Mouse (Mus musculus) splenic B cell, adult 2 months (primary cell): Measurements from ENCODE around the gene Fbxl5.
A peak's percentile ranks its signal among the peaks of the same experiment; 100 is the strongest.

Experiments used
- DNase-seq: peaks from one replicate; pipeline ENCODE4 v3.0.0-alpha.2; 2011; ENCODE audit warnings: low read depth, low spot score
- H3K27me3 ChIP-seq: 2 replicates; pipeline ENCODE4 v1.6.1; 2012; ENCODE audit warnings: mild to moderate bottlenecking, low read length, moderate library complexity, mixed read lengths; ENCODE audit not compliant: control insufficient read depth, poor library complexity, insufficient read depth, severe bottlenecking
- H3K36me3 ChIP-seq: 2 replicates; pipeline ENCODE4 v1.6.1; 2012; ENCODE audit warnings: mild to moderate bottlenecking, low read length, moderate library complexity, mixed read lengths; ENCODE audit not compliant: control insufficient read depth, poor library complexity, insufficient read depth, severe bottlenecking

Gene Fbxl5

GRCm38 (mm10) chr5:43845646-43846045, 24.2 kb upstream of the Fbxl5 start:
- Histone ChIP-seq H3K27me3 (no peaks in the 10 kb centered on the region), H3K36me3 (no peaks in the 10 kb centered on the region)
- peak; percentile 73 for DNase-seq

GRCm38 (mm10) chr5:43845083-43845482, 23.6 kb upstream of the Fbxl5 start:
- no peaks in the 10 kb centered on the region for H3K27me3 ChIP-seq
- no peaks in the 10 kb centered on the region for H3K36me3 ChIP-seq
- DNase-seq = no peak

DNA sequence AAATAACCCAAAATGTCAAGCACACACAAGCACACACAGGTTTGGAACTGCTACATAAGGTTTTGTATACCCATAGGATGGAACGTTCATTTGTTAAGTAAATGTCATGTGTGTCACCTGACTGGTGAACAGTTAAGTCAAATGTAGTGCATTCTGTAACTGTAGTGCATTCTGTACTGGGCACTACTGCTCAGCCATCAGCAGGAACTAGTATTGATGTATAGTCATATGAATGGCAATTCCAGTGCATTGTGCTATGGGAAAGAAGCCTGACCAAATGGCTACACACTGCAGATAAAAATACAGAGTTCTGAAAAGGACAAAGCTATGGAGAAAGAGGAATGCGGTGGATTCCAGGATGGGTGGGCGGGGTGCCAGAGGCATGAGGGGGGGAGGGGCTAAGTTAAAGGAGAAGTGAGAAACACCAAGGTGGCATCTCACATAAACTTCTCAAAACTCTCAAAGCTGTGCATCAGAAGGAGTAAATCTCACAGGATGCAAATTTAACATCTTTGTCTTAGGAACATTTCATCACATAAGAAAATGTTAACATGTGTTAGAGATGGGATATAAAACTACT, 21.2 kb upstream of the Fbxl5 start:
- peak; percentile 65 for DNase-seq
- no peaks in the 10 kb centered on the region for H3K27me3 ChIP-seq
- H3K36me3 ChIP-seq = no peaks in the 10 kb centered on the region

- DNase-seq = peak; percentile 63
- no peaks in the 10 kb centered on the region for H3K27me3 ChIP-seq
- H3K36me3 ChIP-seq = no peaks in the 10 kb centered on the region
Measured at GRCm38 (mm10) chr5:43842011-43842285, 20.5 kb upstream of the Fbxl5 start.

DNA sequence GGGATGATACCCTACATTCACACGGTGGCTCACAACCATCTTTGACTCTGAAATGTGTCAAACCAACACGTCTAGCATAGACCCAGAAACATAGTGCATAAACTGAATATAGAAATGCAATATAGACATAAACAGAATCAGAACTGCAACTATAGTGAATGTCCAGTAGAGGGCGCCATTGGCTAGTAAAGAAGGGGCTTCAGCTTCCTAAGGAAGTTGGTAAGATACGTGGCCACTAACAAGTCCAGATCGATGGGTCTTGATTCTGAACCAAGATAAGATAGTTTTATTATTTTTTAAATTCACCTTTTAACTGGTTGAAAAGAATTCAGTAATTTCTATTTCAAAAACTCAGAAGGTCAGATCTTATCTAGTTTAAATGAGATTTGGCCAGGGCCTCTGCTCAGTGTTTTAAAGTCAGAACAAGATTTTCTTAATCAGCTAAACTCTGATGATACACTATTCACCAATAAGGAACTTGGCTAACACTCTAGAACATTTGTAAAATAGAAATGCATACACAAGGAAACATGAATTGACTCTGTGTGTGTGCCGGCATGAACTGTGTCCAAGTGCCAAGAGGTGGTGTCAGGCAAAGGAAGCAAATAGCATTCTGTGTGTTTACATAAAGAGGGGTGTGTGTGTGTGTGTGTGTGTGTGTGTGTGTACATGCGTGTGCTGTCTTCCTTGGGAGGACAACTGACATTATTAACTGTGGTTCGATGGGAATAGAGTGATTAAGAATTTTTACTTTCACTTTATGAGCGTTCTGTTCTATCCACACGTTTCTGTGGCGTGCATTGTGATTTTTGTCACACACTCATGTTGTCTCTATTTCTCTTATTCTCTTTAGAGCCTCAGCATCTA, 19.9 kb upstream of the Fbxl5 start:
- DNase-seq = peak; percentile 87
- no peaks in the 10 kb centered on the region for H3K36me3 ChIP-seq
- H3K27me3 ChIP-seq = no peaks in the 10 kb centered on the region

DNA sequence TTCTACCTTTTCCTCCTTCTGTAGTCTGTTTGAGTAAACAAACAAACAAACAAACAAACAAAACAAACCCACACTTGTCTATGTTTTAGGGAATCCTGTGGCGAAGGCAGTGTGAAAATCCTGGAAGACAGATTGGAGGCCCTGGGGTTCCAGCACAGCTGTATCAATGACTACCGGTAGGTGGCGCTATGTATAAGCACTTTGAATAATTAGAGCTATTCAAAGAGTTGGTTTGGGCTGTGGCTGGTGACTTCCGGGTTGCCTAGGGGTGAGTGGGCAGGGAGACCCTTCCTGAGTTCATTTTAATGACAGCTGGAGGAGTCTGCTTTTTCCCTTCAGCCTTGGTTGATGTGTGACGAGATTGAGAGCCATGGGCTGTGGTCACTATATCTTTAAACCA, 15.9 kb upstream of the Fbxl5 start:
- peak; percentile 76 for DNase-seq
- Histone ChIP-seq H3K36me3 (no peaks in the 10 kb centered on the region), H3K27me3 (no peaks in the 10 kb centered on the region)

- peak; percentile 31 for DNase-seq
- no peaks in the 10 kb centered on the region for H3K36me3 ChIP-seq
- H3K27me3 ChIP-seq = no peaks in the 10 kb centered on the region
Measured at GRCm38 (mm10) chr5:43836590-43836989, 15.2 kb upstream of the Fbxl5 start.

DNA sequence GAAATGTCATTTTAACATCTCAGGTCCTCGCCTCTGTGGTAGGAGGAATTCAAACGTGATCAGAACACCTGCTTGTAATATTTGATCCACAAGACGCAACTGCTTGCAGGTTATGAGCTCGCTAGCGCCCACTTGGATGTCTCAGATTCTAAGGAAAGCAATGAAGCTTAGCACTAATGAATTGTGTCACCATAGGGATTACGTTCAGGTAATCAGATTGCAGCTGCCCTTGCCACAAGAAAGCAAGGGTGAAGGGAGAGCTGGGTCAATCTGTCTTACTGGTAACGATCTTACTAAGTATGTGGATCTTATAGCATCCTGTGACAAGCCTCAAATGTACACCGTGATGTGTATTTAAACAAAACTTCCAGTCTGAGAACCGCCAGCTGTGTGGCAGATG, 5.9 kb upstream of the Fbxl5 start:
- no peaks in the 10 kb centered on the region for H3K27me3 ChIP-seq
- no peaks in the 10 kb centered on the region for H3K36me3 ChIP-seq
- no peak for DNase-seq

DNA sequence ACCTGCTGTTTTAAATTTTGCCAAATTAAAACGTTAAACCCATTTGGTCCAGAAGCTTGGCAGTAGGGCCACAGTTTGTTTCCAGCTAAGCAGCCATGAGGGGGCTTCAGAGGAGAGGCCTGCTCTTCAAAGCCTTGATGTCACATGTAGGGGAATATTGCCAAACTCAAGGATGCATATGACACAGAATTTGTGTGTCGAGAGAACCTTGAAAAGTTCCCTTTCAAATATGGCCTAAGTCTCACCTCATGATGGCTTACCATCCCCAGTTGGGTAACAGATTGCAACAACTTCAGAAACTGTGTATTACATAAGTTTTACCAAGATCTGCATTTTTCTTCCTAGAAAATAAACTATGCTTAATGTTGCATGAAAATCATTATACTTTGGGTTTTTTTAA, 5.4 kb upstream of the Fbxl5 start:
- H3K36me3 ChIP-seq = no peaks in the 10 kb centered on the region
- no peaks in the 10 kb centered on the region for H3K27me3 ChIP-seq
- DNase-seq = no peak

- no peaks in the 10 kb centered on the region for H3K27me3 ChIP-seq
- peak; percentile 82 for DNase-seq
- no peaks in the 10 kb centered on the region for H3K36me3 ChIP-seq
Measured at GRCm38 (mm10) chr5:43824580-43824979, 3.1 kb upstream of the Fbxl5 start.

- Histone ChIP-seq H3K36me3 (no peaks in the 10 kb centered on the region), H3K27me3 (no peaks in the 10 kb centered on the region)
- no peak for DNase-seq
Measured at GRCm38 (mm10) chr5:43822824-43823223, 1.4 kb upstream of the Fbxl5 start.

DNA sequence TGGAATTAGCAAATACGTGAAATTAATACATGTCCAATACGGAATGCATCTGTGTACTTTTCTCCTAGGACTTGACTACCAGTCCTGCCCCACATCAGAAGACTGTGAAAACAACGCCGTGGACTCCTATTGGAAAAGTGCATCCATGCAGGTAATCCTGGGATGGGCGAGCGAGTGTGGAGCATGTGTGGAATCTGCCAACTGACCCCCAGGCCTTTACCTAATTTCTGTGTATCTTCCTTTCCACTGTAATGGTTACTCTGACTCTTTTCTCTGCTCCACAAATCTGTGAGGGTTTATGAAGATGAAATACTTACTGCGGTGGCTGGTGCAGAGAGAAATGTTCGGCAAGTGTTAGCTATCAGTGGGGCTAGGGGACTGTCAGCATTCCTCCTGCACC, 761 bp upstream of the Fbxl5 start:
- Histone ChIP-seq H3K36me3 (no peaks in the 10 kb centered on the region), H3K27me3 (no peaks in the 10 kb centered on the region)
- DNase-seq = no peak

DNA sequence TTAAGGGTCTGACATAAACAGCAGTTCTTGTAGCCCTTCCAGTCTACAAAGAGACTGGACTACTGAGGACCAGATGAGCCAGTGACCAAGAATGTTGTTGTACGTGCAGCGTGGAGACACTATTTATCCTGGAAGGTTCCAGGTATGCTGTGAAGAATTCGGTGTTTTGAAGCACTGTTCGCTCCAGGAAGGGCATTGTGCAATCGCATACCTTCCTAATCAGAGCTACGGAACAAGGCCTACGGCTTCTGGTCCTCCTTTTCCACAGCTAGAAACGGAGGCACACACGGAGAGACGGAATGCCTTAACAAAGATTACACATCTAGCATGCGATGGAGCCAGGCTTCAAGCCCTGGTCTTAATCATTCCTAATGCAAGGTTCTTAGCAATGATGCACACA, 653 bp downstream of the Fbxl5 start:
- Histone ChIP-seq H3K27me3 (no peaks in the 10 kb centered on the region), H3K36me3 (no peaks in the 10 kb centered on the region)
- no peak for DNase-seq

DNA sequence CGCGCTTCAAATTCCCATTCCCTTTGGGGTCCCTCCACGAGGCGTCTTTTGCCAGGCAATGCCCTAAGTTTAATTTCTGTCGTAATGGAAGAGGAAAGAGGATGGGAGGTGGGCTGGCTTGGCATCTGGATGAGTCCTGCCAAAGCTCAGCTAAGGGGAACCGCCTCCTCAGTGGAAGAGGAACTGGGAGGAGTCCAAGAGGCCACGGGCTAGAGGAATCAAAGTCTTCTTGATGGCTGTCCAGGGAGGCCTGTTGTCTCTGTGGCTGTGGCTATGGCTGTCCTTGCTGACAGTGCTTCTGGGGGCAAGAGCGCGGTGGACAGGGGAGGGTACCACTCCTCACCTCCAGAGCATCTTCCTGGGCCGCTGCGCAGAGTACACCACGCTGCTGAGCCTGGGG, 2.7 kb downstream of the Fbxl5 start, which contains the start of gene Bst1:
Gene Bst1, plus strand, starts transcription at position 191 of the 400 bp plus-strand sequence.
- no peak for DNase-seq

GRCm38 (mm10) chr5:43815769-43816168, 5.7 kb downstream of the Fbxl5 start:
- no peaks in the 10 kb centered on the region for H3K27me3 ChIP-seq
- no peaks in the 10 kb centered on the region for H3K36me3 ChIP-seq
- no peak for DNase-seq

More for the DNA sequence above, 2.7 kb downstream of the Fbxl5 start, which contains the start of gene Bst1:
- Histone ChIP-seq H3K27me3 (no peaks in the 10 kb centered on the region), H3K36me3 (no peaks in the 10 kb centered on the region)
